Mouse (Mus musculus) erythroblast, embryonic 14.5 days (primary cell): ENCODE data around the gene Slamf7. TPM values are rescaled to one million over a fixed set of nuclear protein-coding genes. Genes with fewer than 3 reads are reported as not detected.

Experiments used
- H3K27me3 ChIP-seq: 2 replicates; pipeline ENCODE4 v1.6.1; 2012; ENCODE audit warnings: inconsistent platforms; ENCODE audit not compliant: control insufficient read depth
- H3K36me3 ChIP-seq: 2 replicates; pipeline ENCODE4 v1.6.1; 2012; ENCODE audit warnings: mild to moderate bottlenecking, inconsistent platforms; ENCODE audit not compliant: control insufficient read depth
- H3K4me1 ChIP-seq: 2 replicates; pipeline ENCODE4 v1.6.1; 2012; ENCODE audit warnings: inconsistent platforms; ENCODE audit not compliant: control insufficient read depth
- H3K4me3 ChIP-seq: replicated peaks from 2 replicates; pipeline ENCODE3; 2012; ENCODE audit warnings: moderate library complexity, mild to moderate bottlenecking, inconsistent platforms
- H3K9me3 ChIP-seq: 2 replicates; pipeline ENCODE4 v1.6.1; 2012; ENCODE audit warnings: low read length, inconsistent platforms, mixed read lengths; ENCODE audit not compliant: control insufficient read depth
- GATA1 ChIP-seq: IDR thresholded peaks from 2 replicates; pipeline ENCODE4 v1.6.1; 2012; ENCODE audit warnings: low read length, inconsistent platforms, mixed read lengths
- TAL1 ChIP-seq: IDR thresholded peaks from 3 replicates; pipeline ENCODE4 v1.6.1; 2012; ENCODE audit warnings: low read length, inconsistent platforms, mixed read lengths
- polyA plus RNA-seq: library from polyadenylated mRNA; stranded (reverse); fragments of >175 nt; gene quantifications from 2 replicates; pipeline ENCODE4 v1.2.3, GENCODE M21; 2012

Gene Slamf7
- polyA plus RNA-seq, 1 experiment, result not detected

GRCm38 (mm10) chr1:171604686-171605085, 48.1 kb downstream of the Slamf7 start:
- Histone ChIP-seq H3K4me1 (no peaks in the 10 kb centered on the region), H3K36me3 (no peaks in the 10 kb centered on the region), H3K9me3 (no peaks in the 10 kb centered on the region), H3K27me3 (no peaks in the 10 kb centered on the region), H3K4me3 (no peak overlapping the region)
- no peak for TF ChIP-seq TAL1
- TF ChIP-seq GATA1, result no peak

- no peaks in the 10 kb centered on the region for H3K9me3 ChIP-seq
- no peaks in the 10 kb centered on the region for H3K27me3 ChIP-seq
- TF ChIP-seq GATA1 (no peak), TAL1 (peak; percentile 39; the same call in 2 of the 3 replicates)
- no peak overlapping the region for H3K4me3 ChIP-seq
- peaks cover 15% of the 10 kb centered on the region for H3K4me1 ChIP-seq
- H3K36me3 ChIP-seq, result no peaks in the 10 kb centered on the region
Measured at GRCm38 (mm10) chr1:171584584-171584983, 68.3 kb downstream of the Slamf7 start.

Other genes with a start within 250 kb of the Slamf7 start
- gene Usf1, start 241.7 kb downstream of the Slamf7 start, polyA plus RNA-seq, result 1.2 and 3.6 TPM in 2 replicates
- not detected in 2 replicates for gene Tstd1, start 234.2 kb downstream of the Slamf7 start, polyA plus RNA-seq
- gene F11r, start 215.5 kb downstream of the Slamf7 start, polyA plus RNA-seq, result 0.08 TPM in 1 of 2 replicates, not detected in the other
- 0.13 and 0.20 TPM in 2 replicates for gene Alyref2, start 149.6 kb downstream of the Slamf7 start, polyA plus RNA-seq
- gene Itln1, start 117.7 kb downstream of the Slamf7 start, polyA plus RNA-seq, result not detected in 2 replicates
- 0.02 TPM in 1 of 2 replicates, not detected in the other for gene Cd244a, start 93.8 kb downstream of the Slamf7 start, polyA plus RNA-seq
- gene Ly9, start 45.6 kb downstream of the Slamf7 start, polyA plus RNA-seq, result 0.01 and 0.03 TPM in 2 replicates
- gene Cd48, start 29.0 kb upstream of the Slamf7 start, polyA plus RNA-seq, result not detected in 2 replicates
- 0.01 TPM in 1 of 2 replicates, not detected in the other for gene Slamf1, start 114.1 kb upstream of the Slamf7 start, polyA plus RNA-seq
- gene Cd84, start 186.7 kb upstream of the Slamf7 start, polyA plus RNA-seq, result not detected in 2 replicates
- gene Gm10521, start 242.6 kb upstream of the Slamf7 start, polyA plus RNA-seq, result not detected in 2 replicates